Mouse (Mus musculus) olfactory bulb, adult 2 months (tissue): ENCODE data around the gene Galt. TPM values are rescaled to one million over a fixed set of nuclear protein-coding genes. Genes with fewer than 3 reads are reported as not detected.
"Not testable (repeated sequence)": the region's sequence is repeated elsewhere in the genome, so short reads cannot be mapped to it uniquely, and the experiment has no call there.

Experiments used
- H3K27ac ChIP-seq: fragments of 200-500 bp; 2 replicates; pipeline ENCODE4 v1.5.1; 2012; ENCODE audit warnings: low read depth, low read length; ENCODE audit not compliant: insufficient read depth
- H3K4me1 ChIP-seq: fragments of 200-500 bp; 2 replicates; pipeline ENCODE4 v1.6.1; 2012; ENCODE audit warnings: low read length; ENCODE audit not compliant: control insufficient read depth, insufficient read depth
- H3K4me3 ChIP-seq: fragments of 200-500 bp; 2 replicates; pipeline ENCODE4 v1.5.1; 2012; ENCODE audit warnings: mild to moderate bottlenecking, low read depth, low read length, moderate library complexity; ENCODE audit not compliant: insufficient read depth
- CTCF ChIP-seq: fragments of 200-500 bp; IDR thresholded peaks from 2 replicates; pipeline ENCODE4 v1.5.1; 2012; ENCODE audit warnings: low read depth, mild to moderate bottlenecking, low read length, moderate library complexity; ENCODE audit not compliant: insufficient read depth
- POLR2A ChIP-seq: fragments of 200-500 bp; IDR thresholded peaks from 2 replicates; pipeline ENCODE4 v1.6.1; 2012; ENCODE audit warnings: mild to moderate bottlenecking, low read depth, low read length, moderate library complexity; ENCODE audit not compliant: insufficient read depth
- WGBS: fragments of 180-500 bp; shearing (Covaris S2); methylation state at CpG from one replicate; pipeline ENCODE4 v1.1.7; 2018; 5-methylcytosine and 5-hydroxymethylcytosine counted together
- polyA plus RNA-seq: library from polyadenylated mRNA; stranded (reverse); fragments of >200 nt; gene quantifications from 2 replicates; pipeline ENCODE4 v1.2.4, GENCODE M21; 2012; ENCODE audit warnings: low replicate concordance; ENCODE audit not compliant: missing spikeins, insufficient read depth, insufficient read length

Galt gene
- polyA plus RNA-seq, 1 experiment = not detected

- TF ChIP-seq CTCF (no peak), POLR2A (no peak)
- 97% methylated on average over 13 of the region's 13 CpGs for WGBS
- Histone ChIP-seq H3K4me1 (peaks cover 27% of the 10 kb centered on the region), H3K27ac (no peak overlapping the region), H3K4me3 (no peak overlapping the region)
Observed at GRCm38 (mm10) chr4:41757321-41757720, 2.3 kb downstream of the Galt start.

DNA sequence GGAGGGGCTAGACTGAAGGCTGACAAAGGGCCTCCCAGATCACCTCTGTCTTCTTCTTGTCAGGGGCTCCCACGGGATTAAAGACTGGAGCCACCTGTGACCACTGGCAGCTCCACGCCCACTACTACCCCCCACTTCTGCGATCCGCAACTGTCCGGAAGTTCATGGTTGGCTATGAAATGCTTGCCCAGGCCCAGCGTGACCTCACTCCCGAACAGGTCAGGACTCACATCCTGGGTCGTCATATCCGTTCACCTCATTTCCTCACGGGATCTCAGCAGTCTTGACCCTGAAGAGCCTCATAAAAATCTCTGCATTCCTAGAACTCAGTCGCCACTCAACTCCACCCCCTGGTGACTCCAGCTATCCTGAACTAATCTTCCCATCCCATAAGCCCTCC is 3.0 kb downstream of the Galt start:
- WGBS = 87% methylated on average over 11 of the region's 11 CpGs

GRCm38 (mm10) chr4:41758701-41759100 is 3.7 kb downstream of the Galt start:
- Histone ChIP-seq H3K4me3 (no peak overlapping the region), H3K27ac (no peak overlapping the region), H3K4me1 (peaks cover 33% of the 10 kb centered on the region)
- TF ChIP-seq POLR2A = no peak
- TF ChIP-seq CTCF = no peak
- 92% methylated on average over 4 of the region's 4 CpGs for WGBS

More for the DNA sequence above, 3.0 kb downstream of the Galt start:
- no peak for TF ChIP-seq POLR2A
- no peak for TF ChIP-seq CTCF
- Histone ChIP-seq H3K4me1 (peaks cover 33% of the 10 kb centered on the region), H3K4me3 (no peak overlapping the region), H3K27ac (no peak overlapping the region)

- H3K4me3 ChIP-seq = no peak overlapping the region
- H3K4me1 ChIP-seq = peaks cover 33% of the 10 kb centered on the region
- WGBS = 67% methylated on average over 9 of the region's 9 CpGs
- TF ChIP-seq CTCF = no peak
- TF ChIP-seq POLR2A = no peak
- no peak overlapping the region for H3K27ac ChIP-seq
Observed at GRCm38 (mm10) chr4:41759206-41759605, 4.2 kb downstream of the Galt start.

DNA sequence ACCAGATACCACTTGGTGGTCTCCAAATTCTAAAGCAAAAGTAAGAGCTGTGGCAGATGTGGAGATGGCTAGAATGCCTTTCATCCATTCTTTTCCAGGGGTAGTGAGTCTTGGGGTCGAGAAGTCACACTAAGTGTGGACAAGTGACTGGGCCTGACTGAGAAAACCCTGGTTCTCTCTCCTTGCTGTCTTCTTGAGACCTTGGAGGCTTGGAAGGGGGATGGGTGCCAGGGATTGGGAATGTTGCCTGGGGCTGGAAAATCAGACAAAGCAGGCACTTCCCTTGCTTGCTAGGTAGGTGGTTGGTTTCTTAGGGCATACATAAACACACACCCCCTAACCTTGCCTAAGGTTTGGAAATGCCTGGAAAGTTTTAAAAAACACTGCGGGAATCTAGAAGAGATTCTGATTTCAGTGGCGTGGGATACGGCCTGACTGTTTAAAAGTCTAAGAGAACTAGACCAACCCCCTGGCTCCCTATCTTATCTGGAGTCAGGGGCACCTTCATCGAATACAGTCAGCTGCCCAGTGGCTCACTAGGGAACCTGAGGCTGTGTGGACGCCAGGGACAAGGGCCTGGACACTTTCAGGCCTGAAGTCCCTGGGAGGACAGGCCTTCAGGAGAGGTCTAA is 4.7 kb downstream of the Galt start:
- TF ChIP-seq CTCF = no peak
- TF ChIP-seq POLR2A = no peak
- Histone ChIP-seq H3K4me1 (peaks cover 32% of the 10 kb centered on the region), H3K27ac (no peak overlapping the region), H3K4me3 (no peak overlapping the region)
- WGBS = 68% methylated on average over 6 of the region's 6 CpGs

DNA sequence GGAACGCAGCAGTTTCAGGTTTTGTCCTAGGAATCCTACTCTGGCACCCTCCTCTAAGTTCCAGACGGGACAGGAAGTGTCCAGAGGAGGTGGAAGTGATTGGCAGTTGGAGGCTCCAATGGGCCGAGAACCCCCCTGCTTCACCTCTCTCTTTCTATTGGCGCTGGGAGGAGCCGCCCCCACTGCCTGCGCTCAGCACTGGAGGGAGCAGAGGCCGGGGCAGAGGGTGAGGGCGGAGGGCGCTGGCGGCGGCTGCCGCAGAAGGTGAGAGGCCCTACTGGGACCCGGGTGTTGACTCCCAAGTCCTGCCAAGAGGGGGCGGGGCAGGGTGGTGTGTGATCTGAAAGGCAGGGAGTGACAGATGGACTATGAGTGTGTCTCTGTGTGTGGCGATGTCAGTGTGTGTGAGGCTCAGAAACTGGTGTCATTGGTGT is 5.3 kb downstream of the Galt start:
- H3K27ac ChIP-seq = no peak overlapping the region
- TF ChIP-seq CTCF = no peak
- TF ChIP-seq POLR2A = peak; percentile 22; the same call in 1 of the 2 replicates
- H3K4me3 ChIP-seq = peak overlapping the region; percentile 38
- peaks cover 29% of the 10 kb centered on the region for H3K4me1 ChIP-seq
- WGBS = 24% methylated on average over 15 of the region's 15 CpGs

- Histone ChIP-seq H3K4me3 (no peak overlapping the region), H3K27ac (no peak overlapping the region), H3K4me1 (peaks cover 29% of the 10 kb centered on the region)
- 74% methylated on average over 4 of the region's 4 CpGs for WGBS
- TF ChIP-seq POLR2A (no peak), CTCF (no peak)
Observed at GRCm38 (mm10) chr4:41760911-41761310, 5.9 kb downstream of the Galt start.

GRCm38 (mm10) chr4:41761680-41762079 is 6.7 kb downstream of the Galt start:
- Histone ChIP-seq H3K4me3 (no peak overlapping the region), H3K27ac (no peak overlapping the region), H3K4me1 (peaks cover 24% of the 10 kb centered on the region)
- TF ChIP-seq POLR2A (no peak), CTCF (no peak)

DNA sequence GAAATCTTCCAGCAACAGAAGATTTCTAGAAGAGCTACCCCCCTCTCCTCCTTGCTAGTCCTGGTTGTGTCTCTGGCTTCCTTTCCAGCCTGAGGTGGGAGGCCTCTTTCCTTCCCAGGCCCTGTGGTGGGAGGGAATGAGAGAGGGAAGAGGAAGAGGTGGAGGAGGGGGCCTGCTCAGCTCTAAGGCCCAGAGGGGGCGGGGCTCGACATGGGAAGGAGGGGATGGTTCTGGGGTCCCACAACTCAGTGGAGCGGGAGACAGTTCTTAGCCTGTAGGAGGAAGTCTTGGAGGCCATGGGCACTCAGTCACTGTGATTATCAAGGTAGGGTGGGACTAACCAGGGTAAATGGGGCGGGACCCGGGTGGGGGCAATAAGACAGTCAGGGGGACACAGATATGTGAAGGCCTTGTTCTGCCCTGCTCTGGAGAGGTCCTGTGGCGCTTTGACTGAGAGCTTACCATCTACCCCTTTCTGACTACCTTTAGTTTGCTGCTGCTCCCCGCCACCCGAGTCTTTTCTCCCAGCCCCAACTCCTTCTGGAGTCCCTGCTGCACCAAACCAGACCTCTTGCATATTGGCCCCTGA is 7.2 kb downstream of the Galt start:
- WGBS = 74% methylated on average over 8 of the region's 8 CpGs
- no peak overlapping the region for H3K27ac ChIP-seq
- TF ChIP-seq CTCF (no peak), POLR2A (no peak)

GRCm38 (mm10) chr4:41762688-41763114 is 7.7 kb downstream of the Galt start:
- not testable (repeated sequence) for H3K4me3 ChIP-seq, H3K27ac ChIP-seq
- peaks cover 24% of the 10 kb centered on the region for H3K4me1 ChIP-seq
- 60% methylated on average over 8 of the region's 8 CpGs for WGBS

More for the DNA sequence above, 7.2 kb downstream of the Galt start:
- H3K4me3 ChIP-seq = no peak overlapping the region
- H3K4me1 ChIP-seq = peaks cover 24% of the 10 kb centered on the region

DNA sequence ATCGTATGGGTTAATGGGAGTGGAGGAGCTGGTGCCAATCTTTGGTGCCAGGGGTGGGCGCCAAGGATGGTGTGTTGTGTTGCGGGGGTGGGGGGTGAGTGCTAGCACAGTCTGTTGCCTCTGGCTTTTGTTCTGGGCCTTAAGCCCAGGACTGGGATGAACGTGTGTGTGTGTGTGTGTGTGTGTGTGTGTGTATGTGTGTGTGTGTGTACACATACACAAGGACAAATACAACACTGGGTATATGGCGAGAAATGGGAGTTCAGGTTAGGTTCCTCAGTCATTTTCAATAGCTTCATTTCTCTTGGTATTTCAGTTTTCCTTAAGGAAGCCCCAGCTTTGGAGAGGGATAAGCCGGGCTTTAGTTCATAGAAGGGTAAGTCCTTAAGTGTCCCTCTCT is 8.1 kb downstream of the Galt start:
- peaks cover 24% of the 10 kb centered on the region for H3K4me1 ChIP-seq
- H3K4me3 ChIP-seq, H3K27ac ChIP-seq: not testable (repeated sequence)
- WGBS = 66% methylated on average over 5 of the region's 6 CpGs

DNA sequence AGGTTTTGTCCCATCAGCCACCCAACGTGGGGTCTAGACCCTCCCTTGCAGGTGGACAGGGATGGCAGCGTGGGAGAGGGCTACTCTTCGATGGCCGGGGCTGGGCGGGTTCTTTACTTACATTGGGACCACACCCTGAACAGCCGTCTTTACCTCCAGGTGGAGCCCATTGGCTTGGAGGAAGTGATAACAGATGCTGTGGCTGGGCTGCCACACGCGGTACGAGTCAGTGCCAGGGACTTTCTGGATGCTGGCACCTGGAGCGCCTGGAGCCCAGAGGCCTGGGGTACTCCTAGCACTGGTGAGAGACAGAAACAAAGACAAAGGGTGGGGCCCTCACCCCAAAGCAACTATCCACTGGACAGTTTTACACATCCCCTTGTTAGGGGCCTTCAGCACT is 12.3 kb downstream of the Galt start:
- not testable (repeated sequence) for H3K4me1 ChIP-seq, H3K27ac ChIP-seq, H3K4me3 ChIP-seq
- 89% methylated on average over 10 of the region's 10 CpGs for WGBS

GRCm38 (mm10) chr4:41772946-41773345 is 17.9 kb downstream of the Galt start:
- not testable (repeated sequence) for H3K27ac ChIP-seq, H3K4me1 ChIP-seq
- WGBS = 4% methylated on average over 7 of the region's 16 CpGs
- H3K4me3 ChIP-seq = peak overlapping the region; percentile 33

GRCm38 (mm10) chr4:41773502-41773901 is 18.5 kb downstream of the Galt start:
- peak overlapping the region; percentile 59 for H3K4me3 ChIP-seq
- not testable (repeated sequence) for H3K27ac ChIP-seq, H3K4me1 ChIP-seq
- 1% methylated on average over 20 of the region's 25 CpGs for WGBS
